Mouse (Mus musculus) myocyte (in vitro differentiated cells): ENCODE results near the gene Tln2.

Experiments used
- CEBPB ChIP-seq: IDR thresholded peaks from 2 replicates; pipeline ENCODE4 v1.6.1; 2011; ENCODE audit warnings: mild to moderate bottlenecking, moderate library complexity; ENCODE audit not compliant: poor library complexity, insufficient read depth, severe bottlenecking
- MAX ChIP-seq: IDR thresholded peaks from one replicate; pipeline ENCODE4 v1.6.1; 2011; ENCODE audit warnings: low read depth, mild to moderate bottlenecking, control low read depth
- POLR2A ChIP-seq: IDR thresholded peaks from one replicate; pipeline ENCODE4 v1.6.1; 2011; ENCODE audit warnings: low read depth, mild to moderate bottlenecking, control low read depth, moderate library complexity; ENCODE audit not compliant: insufficient read length
- POLR2AphosphoS2 ChIP-seq: IDR thresholded peaks from one replicate; pipeline ENCODE4 v1.6.1; 2011; ENCODE audit warnings: low read depth, control low read depth; ENCODE audit not compliant: insufficient read length
- REST ChIP-seq: IDR thresholded peaks from one replicate; pipeline ENCODE4 v1.6.1; 2011; ENCODE audit warnings: mild to moderate bottlenecking, control low read depth, moderate library complexity; ENCODE audit not compliant: insufficient read depth, insufficient read length
- USF1 ChIP-seq: IDR thresholded peaks from one replicate; pipeline ENCODE4 v1.6.1; 2011; ENCODE audit warnings: low read depth, mild to moderate bottlenecking, control low read depth, moderate library complexity

DNA sequence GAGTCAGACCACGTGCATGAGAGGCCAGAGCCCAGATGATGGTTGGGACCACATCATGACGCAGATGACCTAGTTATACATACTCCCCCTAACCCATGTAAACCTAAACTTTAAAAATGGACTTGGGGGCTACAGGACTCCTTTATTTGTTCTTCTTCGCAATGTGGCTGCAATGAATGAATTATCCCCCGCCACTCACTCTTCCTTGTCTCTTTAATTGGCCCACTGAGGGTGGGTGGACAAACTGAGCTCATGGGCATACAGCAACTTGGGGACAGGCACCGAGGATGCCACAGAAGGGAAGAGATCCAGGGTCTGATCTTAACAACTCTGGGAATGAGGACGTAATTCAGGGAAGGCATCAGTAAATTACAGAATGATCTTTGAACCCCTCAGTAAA is 277.7 kb downstream of the Tln2 start:
- TF ChIP-seq POLR2A (no peak), POLR2AphosphoS2 (no peak), CEBPB (no peak), USF1 (no peak), MAX (no peak), REST (no peak)
